Mouse (Mus musculus) hindbrain, embryonic 10.5 days (tissue): ENCODE results near the gene Babam2. TPM values are rescaled to one million over a fixed set of nuclear protein-coding genes. Genes with fewer than 3 reads are reported as not detected.

Experiments
- DNase-seq: peaks from one replicate; pipeline ENCODE4 v3.0.0-alpha.2; 2017; ENCODE audit warnings: low spot score
- H3K27ac ChIP-seq: fragments of 300-500 bp; sonication (generic); 2 replicates; pipeline ENCODE4 v1.5.1; 2016; ENCODE audit warnings: mild to moderate bottlenecking, moderate library complexity
- H3K27me3 ChIP-seq: fragments of 300-500 bp; sonication (generic); 2 replicates; pipeline ENCODE4 v1.6.1; 2016; ENCODE audit warnings: mild to moderate bottlenecking; ENCODE audit not compliant: poor library complexity, insufficient read depth, severe bottlenecking
- H3K36me3 ChIP-seq: fragments of 300-500 bp; sonication (generic); 2 replicates; pipeline ENCODE4 v1.6.1; 2016; ENCODE audit warnings: mild to moderate bottlenecking, moderate library complexity
- H3K4me1 ChIP-seq: fragments of 300-500 bp; sonication (generic); replicated peaks from 2 replicates; pipeline ENCODE4 v1.6.1; 2016; ENCODE audit warnings: mild to moderate bottlenecking
- H3K4me3 ChIP-seq: fragments of 300-500 bp; sonication (generic); 2 replicates; pipeline ENCODE4 v1.5.1; 2016; ENCODE audit warnings: mild to moderate bottlenecking, moderate library complexity
- H3K9me3 ChIP-seq: fragments of 300-500 bp; sonication (generic); 2 replicates; pipeline ENCODE4 v1.6.1; 2016; ENCODE audit warnings: mild to moderate bottlenecking, moderate library complexity
- WGBS: fragments of 180-500 bp; shearing (Covaris S2); methylation state at CpG from one replicate; pipeline ENCODE4 v1.1.7; 2016; 5-methylcytosine and 5-hydroxymethylcytosine counted together
- polyA plus RNA-seq: library from polyadenylated mRNA; unstranded; fragments of >200 nt; fragmentation: Nextera tagmentation; extraction: Ambion mirVana; gene quantifications from 2 replicates; pipeline ENCODE4 v1.2.1, GENCODE M21; 2016

Gene Babam2
- polyA plus RNA-seq, 1 experiment from 2014 or later, result 36.8 TPM

DNA sequence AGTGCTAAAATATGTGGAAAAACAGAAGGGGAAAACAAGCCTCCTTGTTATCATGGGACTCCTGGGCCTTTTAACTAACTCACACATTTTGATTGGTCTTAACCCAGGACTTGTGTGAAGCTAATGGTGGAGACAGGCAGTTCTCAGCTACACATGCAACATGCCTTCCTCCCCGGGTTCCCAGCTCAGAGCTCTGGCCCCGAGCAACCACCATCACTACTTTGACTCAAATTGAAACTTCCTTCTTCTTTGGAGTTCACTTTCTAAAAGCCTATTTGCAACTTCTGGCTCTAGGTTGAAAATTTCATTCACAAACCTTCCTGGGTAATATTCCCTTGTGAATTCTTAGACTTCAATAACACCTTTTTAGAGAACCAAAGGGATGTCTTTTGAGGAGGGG is 315.6 kb downstream of the Babam2 start:
- 91% methylated on average over 2 of the region's 2 CpGs for WGBS
- no peak overlapping the region for H3K4me3 ChIP-seq
- no peaks in the 10 kb centered on the region for H3K27me3 ChIP-seq
- no peak overlapping the region for H3K27ac ChIP-seq
- 0 out of 2 replicates have a peak, but pooled peaks cover 3% of the 10 kb centered on the region for H3K36me3 ChIP-seq
- H3K9me3 ChIP-seq, result no peaks in the 10 kb centered on the region
- H3K4me1 ChIP-seq, result no peaks in the 10 kb centered on the region
- DNase-seq, result no peak

DNA sequence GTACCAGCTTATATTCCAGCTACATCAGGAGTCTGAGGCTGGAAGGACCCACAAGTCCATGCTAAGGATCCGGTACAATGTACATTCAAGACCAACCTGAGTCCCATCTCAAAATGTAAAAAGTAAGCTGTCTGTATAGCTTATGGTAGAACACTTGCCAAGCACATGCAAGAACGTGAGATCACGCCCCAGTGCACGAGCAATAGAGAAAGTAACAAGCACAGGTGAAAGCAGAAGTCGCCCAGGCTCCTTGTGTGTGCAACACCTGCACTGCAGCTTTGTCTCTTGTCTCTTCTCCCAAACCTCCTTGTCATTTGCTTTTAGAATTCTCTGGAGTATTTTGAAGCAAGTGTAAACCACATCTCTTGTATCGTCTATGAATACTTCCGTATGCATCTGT is 317.3 kb downstream of the Babam2 start:
- Histone ChIP-seq H3K9me3 (no peaks in the 10 kb centered on the region), H3K27ac (no peak overlapping the region), H3K36me3 (0 out of 2 replicates have a peak, but pooled peaks cover 3% of the 10 kb centered on the region), H3K4me3 (no peak overlapping the region), H3K4me1 (no peaks in the 10 kb centered on the region), H3K27me3 (no peaks in the 10 kb centered on the region)
- no peak for DNase-seq
- WGBS, result 90% methylated on average over 7 of the region's 7 CpGs

- H3K9me3 ChIP-seq, result no peaks in the 10 kb centered on the region
- no peak for DNase-seq
- no peaks in the 10 kb centered on the region for H3K36me3 ChIP-seq
- no peak overlapping the region for H3K4me3 ChIP-seq
- WGBS, result 89% methylated on average over 9 of the region's 9 CpGs
- H3K27ac ChIP-seq, result no peak overlapping the region
- no peaks in the 10 kb centered on the region for H3K4me1 ChIP-seq
- H3K27me3 ChIP-seq, result no peaks in the 10 kb centered on the region
Observed at GRCm38 (mm10) chr5:32015949-32016478, 318.5 kb downstream of the Babam2 start.

DNA sequence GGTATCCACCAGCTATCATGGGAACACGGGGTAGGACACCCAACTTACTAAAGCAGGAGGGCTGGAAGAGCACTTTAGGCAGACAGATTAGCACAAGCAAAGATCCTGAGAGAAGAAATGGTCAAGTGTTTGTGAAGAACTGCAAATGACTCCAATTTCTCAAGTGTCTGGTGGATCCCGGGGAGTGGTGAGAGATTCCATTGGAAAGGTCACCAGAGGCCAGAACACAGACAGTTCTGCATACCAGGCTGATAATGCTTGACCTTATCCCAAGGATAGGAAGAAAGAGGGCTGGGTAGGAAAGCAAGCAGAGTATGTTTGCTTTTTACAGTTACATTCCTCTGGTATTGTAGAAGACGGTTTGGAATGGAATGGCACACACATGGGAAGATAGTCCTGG is 320.2 kb downstream of the Babam2 start:
- Histone ChIP-seq H3K27ac (no peak overlapping the region), H3K27me3 (no peaks in the 10 kb centered on the region), H3K4me3 (no peak overlapping the region), H3K4me1 (no peaks in the 10 kb centered on the region), H3K36me3 (no peaks in the 10 kb centered on the region), H3K9me3 (no peaks in the 10 kb centered on the region)
- WGBS, result 69% methylated on average over 3 of the region's 3 CpGs
- DNase-seq, result no peak

DNA sequence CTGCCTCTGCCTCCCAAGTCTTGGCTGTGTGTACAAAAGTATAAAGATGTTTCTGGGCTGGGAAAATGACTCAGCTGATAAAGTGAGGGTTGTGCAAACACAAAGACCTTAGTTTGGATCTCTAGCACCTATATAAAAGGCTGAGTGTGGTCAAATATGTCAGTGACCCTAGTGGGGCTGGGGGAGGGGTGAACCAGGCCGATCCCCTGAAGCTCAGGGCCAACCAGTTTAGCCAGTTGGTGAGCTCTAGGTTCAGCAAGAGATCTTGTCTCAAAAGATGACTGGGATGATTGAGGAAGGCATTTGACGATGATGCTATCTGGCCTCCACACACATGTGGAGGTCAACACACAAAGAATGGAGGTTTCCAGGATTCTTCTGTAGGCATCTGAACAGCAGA is 320.8 kb downstream of the Babam2 start:
- WGBS, result 89% methylated on average over 2 of the region's 2 CpGs
- H3K4me1 ChIP-seq, result no peaks in the 10 kb centered on the region
- no peaks in the 10 kb centered on the region for H3K9me3 ChIP-seq
- no peaks in the 10 kb centered on the region for H3K27me3 ChIP-seq
- DNase-seq, result no peak
- no peak overlapping the region for H3K27ac ChIP-seq
- H3K36me3 ChIP-seq, result no peaks in the 10 kb centered on the region
- H3K4me3 ChIP-seq, result no peak overlapping the region

GRCm38 (mm10) chr5:32029834-32030433 is 332.4 kb downstream of the Babam2 start:
- no peak overlapping the region for H3K27ac ChIP-seq
- no peaks in the 10 kb centered on the region for H3K4me1 ChIP-seq
- H3K36me3 ChIP-seq, result no peaks in the 10 kb centered on the region
- no peak overlapping the region for H3K4me3 ChIP-seq
- no peaks in the 10 kb centered on the region for H3K27me3 ChIP-seq
- WGBS, result 93% methylated on average over 3 of the region's 3 CpGs
- H3K9me3 ChIP-seq, result no peaks in the 10 kb centered on the region
- DNase-seq, result no peak

DNA sequence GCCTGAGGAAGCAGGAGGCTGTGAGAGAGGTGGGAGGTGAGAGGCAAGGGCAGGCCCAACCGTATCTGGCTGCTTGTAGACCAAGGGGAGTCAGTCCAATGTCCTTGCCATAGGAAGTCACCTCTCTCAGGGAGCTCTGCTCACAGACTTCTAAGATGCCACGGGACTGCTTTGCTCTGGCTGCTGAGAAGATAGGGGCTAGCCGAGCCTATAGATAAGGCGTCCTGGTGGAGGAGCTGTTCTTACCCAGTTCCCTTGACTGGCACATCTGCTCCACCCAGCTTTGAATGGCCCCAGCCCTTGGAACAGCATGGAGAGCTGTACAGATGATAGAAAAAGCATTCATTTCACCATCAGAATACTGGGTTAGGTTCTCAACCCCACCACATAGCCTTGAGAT is 335.7 kb downstream of the Babam2 start:
- H3K9me3 ChIP-seq, result no peaks in the 10 kb centered on the region

DNA sequence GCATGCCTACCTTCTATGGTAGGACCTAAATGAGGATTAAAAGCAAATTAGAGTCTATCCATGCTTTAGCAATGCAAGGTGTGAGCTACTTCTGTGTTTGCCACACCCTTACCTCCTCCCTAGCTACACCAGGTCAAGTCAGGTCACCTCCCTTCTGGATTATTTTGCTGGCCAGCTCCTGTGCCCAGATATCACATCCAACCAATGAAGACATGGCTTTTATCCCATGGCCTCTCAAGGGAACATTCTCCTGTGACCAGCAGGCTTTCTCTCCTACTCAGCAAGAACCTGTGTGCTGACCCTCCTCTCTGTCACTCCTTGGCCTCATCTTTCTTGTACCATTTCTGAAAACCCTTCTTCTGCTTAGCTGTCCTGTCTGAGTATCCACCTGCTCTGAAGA is 336.1 kb downstream of the Babam2 start:
- H3K4me1 ChIP-seq, result no peaks in the 10 kb centered on the region
- H3K36me3 ChIP-seq, result no peaks in the 10 kb centered on the region
- no peak for DNase-seq
- H3K27me3 ChIP-seq, result no peaks in the 10 kb centered on the region
- no peaks in the 10 kb centered on the region for H3K9me3 ChIP-seq
- H3K4me3 ChIP-seq, result no peak overlapping the region
- H3K27ac ChIP-seq, result no peak overlapping the region

More for the DNA sequence above, 335.7 kb downstream of the Babam2 start:
- no peak overlapping the region for H3K4me3 ChIP-seq
- no peak for DNase-seq
- no peaks in the 10 kb centered on the region for H3K36me3 ChIP-seq
- H3K4me1 ChIP-seq, result no peaks in the 10 kb centered on the region
- no peak overlapping the region for H3K27ac ChIP-seq
- no peaks in the 10 kb centered on the region for H3K27me3 ChIP-seq
- 77% methylated on average over 4 of the region's 4 CpGs for WGBS

DNA sequence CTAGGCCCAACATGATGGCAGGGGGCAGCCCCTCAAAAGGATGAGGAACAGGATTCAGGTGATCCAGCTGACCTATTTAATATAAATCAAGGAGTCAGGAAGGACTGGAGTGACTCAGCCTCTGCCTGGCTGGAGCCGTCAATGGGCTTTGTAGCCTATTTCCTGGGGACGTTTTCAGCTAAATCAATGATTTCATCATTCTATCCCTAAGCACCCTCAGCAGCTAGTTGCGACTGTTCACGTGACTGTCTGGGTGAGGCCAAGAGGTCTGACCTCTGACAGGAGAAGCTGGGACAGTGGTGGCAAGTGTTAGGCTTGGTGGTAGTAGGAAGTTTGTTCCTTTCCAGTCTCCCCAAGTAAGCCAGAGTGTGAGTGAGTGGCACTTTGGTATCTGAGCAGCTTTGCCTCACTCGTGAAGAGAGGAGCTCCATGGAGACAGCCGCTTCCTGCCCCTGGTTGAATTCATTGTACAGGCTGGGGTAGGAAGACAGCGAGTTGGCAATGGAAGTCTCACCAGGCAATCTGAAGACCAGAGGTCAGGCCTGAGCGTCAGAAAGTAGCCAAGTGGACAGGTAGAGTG is 337.1 kb downstream of the Babam2 start:
- H3K27ac ChIP-seq, result no peak overlapping the region
- H3K27me3 ChIP-seq, result no peaks in the 10 kb centered on the region
- no peak overlapping the region for H3K4me3 ChIP-seq
- H3K9me3 ChIP-seq, result no peaks in the 10 kb centered on the region
- WGBS, result 88% methylated on average over 8 of the region's 8 CpGs
- H3K4me1 ChIP-seq, result no peaks in the 10 kb centered on the region
- DNase-seq, result no peak
- H3K36me3 ChIP-seq, result no peaks in the 10 kb centered on the region

GRCm38 (mm10) chr5:32035721-32036320 is 338.3 kb downstream of the Babam2 start:
- WGBS, result 81% methylated on average over 7 of the region's 7 CpGs

GRCm38 (mm10) chr5:32036896-32037295 is 339.4 kb downstream of the Babam2 start:
- Histone ChIP-seq H3K9me3 (no peaks in the 10 kb centered on the region), H3K4me1 (no peaks in the 10 kb centered on the region), H3K36me3 (no peaks in the 10 kb centered on the region), H3K4me3 (no peak overlapping the region), H3K27me3 (no peaks in the 10 kb centered on the region), H3K27ac (no peak overlapping the region)
- 85% methylated on average over 2 of the region's 2 CpGs for WGBS
- DNase-seq, result no peak

More at GRCm38 (mm10) chr5:32035721-32036320, 338.3 kb downstream of the Babam2 start:
- no peaks in the 10 kb centered on the region for H3K9me3 ChIP-seq
- H3K4me1 ChIP-seq, result no peaks in the 10 kb centered on the region
- H3K27ac ChIP-seq, result no peak overlapping the region
- no peak for DNase-seq
- no peaks in the 10 kb centered on the region for H3K36me3 ChIP-seq
- no peak overlapping the region for H3K4me3 ChIP-seq
- no peaks in the 10 kb centered on the region for H3K27me3 ChIP-seq

DNA sequence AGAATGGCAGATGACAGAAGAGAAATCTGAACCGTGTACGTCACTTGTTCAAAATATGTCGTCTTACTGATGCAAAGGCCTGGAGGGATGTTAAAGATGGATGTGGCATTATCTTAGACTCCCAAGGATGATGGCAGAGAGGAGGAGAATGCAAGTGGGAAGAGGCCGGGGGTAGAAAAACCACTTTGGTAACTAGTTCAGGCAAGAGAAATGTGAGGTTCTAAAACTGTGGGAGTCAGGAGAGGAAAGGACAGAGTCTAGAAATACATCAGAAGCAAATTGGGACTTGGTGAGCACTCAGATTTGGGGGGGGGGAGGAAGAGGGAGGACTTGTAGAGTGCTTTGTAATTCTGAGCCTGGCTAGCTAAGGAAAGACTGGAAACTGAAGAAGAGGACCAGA is 340.1 kb downstream of the Babam2 start:
- DNase-seq, result no peak
- no peaks in the 10 kb centered on the region for H3K27me3 ChIP-seq
- H3K4me3 ChIP-seq, result no peak overlapping the region
- H3K27ac ChIP-seq, result no peak overlapping the region
- no peaks in the 10 kb centered on the region for H3K4me1 ChIP-seq
- H3K36me3 ChIP-seq, result no peaks in the 10 kb centered on the region
- H3K9me3 ChIP-seq, result no peaks in the 10 kb centered on the region
- WGBS, result 89% methylated on average over 4 of the region's 4 CpGs

DNA sequence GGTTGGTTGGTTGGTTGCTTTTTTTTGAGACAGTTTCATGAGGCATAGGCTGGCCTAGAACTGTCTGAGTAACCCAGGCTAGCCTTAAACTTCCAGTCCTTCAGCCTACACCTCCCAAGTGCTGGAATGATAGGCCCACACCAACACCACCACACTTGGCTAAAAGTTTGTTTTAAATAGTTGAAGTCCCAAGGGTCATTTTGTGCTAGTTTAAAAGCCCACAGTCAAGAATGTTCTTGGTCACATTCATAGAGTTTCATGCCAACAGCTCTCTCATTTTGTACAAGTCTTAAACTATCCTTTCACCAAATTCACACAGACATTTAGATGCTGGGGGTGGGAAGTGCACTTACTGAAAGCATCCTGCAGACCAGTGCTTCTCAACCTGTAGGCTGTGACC is 341.5 kb downstream of the Babam2 start:
- Histone ChIP-seq H3K9me3 (no peaks in the 10 kb centered on the region), H3K27ac (no peak overlapping the region), H3K4me1 (0 out of 2 replicates have a peak, but pooled peaks cover 4% of the 10 kb centered on the region), H3K4me3 (no peak overlapping the region), H3K36me3 (no peaks in the 10 kb centered on the region), H3K27me3 (no peaks in the 10 kb centered on the region)
- no peak for DNase-seq
